Mouse (Mus musculus): Measurements from ENCODE around the gene Hp. TPM values are rescaled to one million over a fixed set of nuclear protein-coding genes. Genes with fewer than 3 reads are reported as not detected.
A peak's percentile ranks its signal among the peaks of the same experiment; 100 is the strongest.

The Hp gene
- polyA plus RNA-seq, 1 experiment from 2014 or later, result 0.77 TPM

GRCm38 (mm10) chr8:109542748-109543519 is 36.0 kb downstream of the Hp start:
- Histone ChIP-seq H3K9me3 (replicated peaks) (no peaks in the 10 kb centered on the region), H3K27ac (no peak overlapping the region), H3K4me3 (no peak overlapping the region), H3K9ac (no peak overlapping the region), H3K4me2 (replicated peaks) (no peak overlapping the region), H3K4me1 (no peaks in the 10 kb centered on the region), H3K27me3 (no peaks in the 10 kb centered on the region), H3K36me3 (peaks cover 22% of the 10 kb centered on the region)
- no peak for ATAC-seq (ENCODE audit: low FRiP score)
- 82% methylated on average over 8 of the region's 8 CpGs for WGBS

- no peak overlapping the region for H3K4me3 ChIP-seq
- H3K4me2 ChIP-seq (replicated peaks), result no peak overlapping the region
- H3K4me1 ChIP-seq, result no peaks in the 10 kb centered on the region
- H3K36me3 ChIP-seq, result peaks cover 15% of the 10 kb centered on the region
- no peak overlapping the region for H3K27ac ChIP-seq
- 75% methylated on average over 5 of the region's 5 CpGs for WGBS
- no peaks in the 10 kb centered on the region for H3K27me3 ChIP-seq
- H3K9me3 ChIP-seq (replicated peaks), result no peaks in the 10 kb centered on the region
- no peak for ATAC-seq (ENCODE audit: low FRiP score)
- H3K9ac ChIP-seq, result no peak overlapping the region
These were observed 36.8 kb downstream of the Hp start for GRCm38 (mm10) chr8:109542165-109542564.

GRCm38 (mm10) chr8:109536703-109537102 is 42.3 kb downstream of the Hp start:
- peaks cover 5% of the 10 kb centered on the region; the same call in 1 of the 2 replicates for H3K4me1 ChIP-seq
- 7% methylated on average over 5 of the region's 5 CpGs for WGBS
- H3K4me3 ChIP-seq, result no peak overlapping the region
- peak overlapping the region; percentile 67; the same call in 1 of the 2 replicates for H3K27ac ChIP-seq
- H3K9ac ChIP-seq, result no peak overlapping the region; the same call in 1 of the 2 replicates
- no peaks in the 10 kb centered on the region for H3K9me3 ChIP-seq (replicated peaks)
- peak; percentile 67 for ATAC-seq (ENCODE audit: low FRiP score)
- no peaks in the 10 kb centered on the region for H3K27me3 ChIP-seq
- no peaks in the 10 kb centered on the region for H3K36me3 ChIP-seq
- peak overlapping the region; percentile 32; the same call in 1 of the 2 replicates for H3K4me2 ChIP-seq (replicated peaks)

- Histone ChIP-seq H3K4me1 (peaks cover 5% of the 10 kb centered on the region; the same call in 1 of the 2 replicates), H3K9ac (no peak overlapping the region), H3K36me3 (no peaks in the 10 kb centered on the region), H3K9me3 (replicated peaks) (no peaks in the 10 kb centered on the region), H3K27me3 (no peaks in the 10 kb centered on the region), H3K4me2 (replicated peaks) (no peak overlapping the region), H3K4me3 (no peak overlapping the region), H3K27ac (no peak overlapping the region)
- 90% methylated on average over 19 of the region's 19 CpGs for WGBS
- ATAC-seq (ENCODE audit: low FRiP score), result no peak
These were observed 43.6 kb downstream of the Hp start for GRCm38 (mm10) chr8:109535140-109535990.

Other genes with a start within 250 kb of the Hp start
- 2.9 and 3.3 TPM in 2 replicates for gene Pmfbp1, start 85.1 kb downstream of the Hp start, polyA plus RNA-seq (2016; fragmentation: Nextera tagmentation; extraction: Ambion mirVana)
- 28.8 and 29.4 TPM in 2 replicates for gene Dhx38, start 13.3 kb downstream of the Hp start, polyA plus RNA-seq (2016; fragmentation: Nextera tagmentation; extraction: Ambion mirVana)
- 24.9 and 25.8 TPM in 2 replicates for gene Txnl4b, start 13.3 kb downstream of the Hp start, polyA plus RNA-seq (2016; fragmentation: Nextera tagmentation; extraction: Ambion mirVana)
- 36.5 and 38.8 TPM in 2 replicates for gene Dhodh, start 29.5 kb upstream of the Hp start, polyA plus RNA-seq (2016; fragmentation: Nextera tagmentation; extraction: Ambion mirVana)
- gene Pkd1l3, start 35.3 kb upstream of the Hp start, polyA plus RNA-seq (2016; fragmentation: Nextera tagmentation; extraction: Ambion mirVana), result 0.08 and 0.22 TPM in 2 replicates
- gene Ist1, start 114.1 kb upstream of the Hp start, polyA plus RNA-seq (2016; fragmentation: Nextera tagmentation; extraction: Ambion mirVana), result 185 and 186 TPM in 2 replicates
- gene Zfp821, start 126.4 kb upstream of the Hp start, polyA plus RNA-seq (2016; fragmentation: Nextera tagmentation; extraction: Ambion mirVana), result 77.0 and 80.2 TPM in 2 replicates
- gene Atxn1l, start 158.6 kb upstream of the Hp start, polyA plus RNA-seq (2016; fragmentation: Nextera tagmentation; extraction: Ambion mirVana), result 8.1 and 8.4 TPM in 2 replicates
- 61.5 and 70.5 TPM in 2 replicates for gene Ap1g1, start 199.4 kb upstream of the Hp start, polyA plus RNA-seq (2016; fragmentation: Nextera tagmentation; extraction: Ambion mirVana)